Mouse (Mus musculus): ENCODE data around the gene Jund.

The Jund gene

DNA sequence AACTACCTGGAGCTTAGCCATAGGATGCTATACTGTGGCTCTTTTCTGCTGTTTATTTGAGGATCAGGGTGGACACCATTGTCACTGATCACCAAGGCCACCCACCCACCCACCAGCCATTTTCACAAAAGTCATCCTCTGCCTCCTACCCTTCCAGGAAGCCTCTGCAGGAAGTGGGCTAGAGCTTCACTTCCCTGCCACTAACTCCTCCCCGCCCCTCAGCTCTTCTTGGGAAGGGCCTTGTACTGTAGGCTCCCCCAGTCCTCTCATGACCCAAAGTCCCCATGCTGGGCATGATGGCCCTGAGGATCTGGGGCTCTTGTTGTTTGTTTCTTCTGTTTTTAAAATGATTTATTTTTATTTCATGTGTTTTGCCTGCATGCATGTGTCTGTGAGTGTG, 23.4 kb upstream of the Jund start:
- DNase-seq: peak; percentile 53 to 73

GRCm38 (mm10) chr8:70677451-70678080, 21.2 kb upstream of the Jund start:
- DNase-seq: no peak

- DNase-seq: no peak
These were observed 20.1 kb upstream of the Jund start for GRCm38 (mm10) chr8:70678679-70679078.

DNA sequence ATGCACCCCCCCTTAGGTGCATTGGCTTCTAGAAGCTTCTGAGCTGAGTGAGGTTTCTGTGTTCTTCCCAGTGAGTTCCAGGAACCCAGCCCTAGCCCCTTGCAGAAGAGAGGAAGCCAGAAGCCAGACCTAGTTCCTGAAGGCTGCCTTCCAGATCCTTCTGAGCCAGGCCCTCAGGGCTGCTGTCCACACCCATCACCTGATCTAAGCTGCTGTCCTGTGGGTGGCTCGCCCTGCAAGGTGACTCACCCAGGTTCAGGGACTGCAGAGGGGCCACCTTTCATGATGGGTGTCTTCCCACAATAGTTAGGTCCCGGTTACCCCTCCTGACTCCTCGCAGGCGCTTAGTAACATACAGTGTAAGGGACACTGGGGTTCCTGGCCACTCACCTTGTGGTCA, 19.3 kb upstream of the Jund start:
- DNase-seq: no peak

DNA sequence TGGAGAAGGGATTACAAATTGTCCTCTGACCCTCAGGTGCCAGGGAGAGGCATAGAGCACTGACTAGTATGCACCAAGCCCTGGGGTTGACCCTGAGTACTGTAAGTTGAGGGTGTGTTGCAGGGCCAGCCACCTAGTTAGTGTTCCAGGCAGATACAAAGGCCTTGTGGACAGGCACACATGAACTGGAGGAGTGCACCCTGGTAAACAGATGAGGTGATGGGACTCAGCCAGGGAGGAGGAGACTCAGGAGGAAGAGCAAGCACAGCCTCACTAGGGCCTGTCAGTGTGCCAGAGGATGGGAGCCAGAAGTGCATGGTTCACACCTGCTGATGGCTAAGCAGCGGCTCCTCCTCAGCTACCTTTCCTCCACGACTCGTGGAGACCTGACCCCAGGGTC, 18.7 kb upstream of the Jund start:
- no peak for DNase-seq

DNA sequence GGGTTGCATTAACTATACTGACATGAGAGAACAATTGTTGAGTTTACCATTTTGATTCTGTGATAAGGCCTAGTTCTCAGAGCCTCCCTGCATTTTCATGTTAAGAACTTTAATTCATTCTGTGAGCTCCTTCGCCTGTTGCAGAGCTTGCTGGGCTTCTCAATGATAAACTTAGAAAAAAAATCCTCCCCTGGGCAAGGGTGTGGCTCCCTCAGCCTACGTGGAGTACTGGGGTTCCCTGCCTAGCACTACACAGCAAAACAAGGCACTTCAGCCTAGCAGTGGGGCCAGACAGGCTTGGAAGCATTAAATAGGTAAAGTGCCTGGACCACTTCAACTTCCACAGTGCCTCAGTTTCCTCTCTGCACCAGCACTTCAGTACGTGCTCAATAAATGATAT, 17.3 kb upstream of the Jund start:
- DNase-seq: no peak

GRCm38 (mm10) chr8:70682193-70682592, 16.6 kb upstream of the Jund start:
- DNase-seq: no peak

- DNase-seq: no peak
These were observed 16.1 kb upstream of the Jund start for GRCm38 (mm10) chr8:70682692-70683091.

DNA sequence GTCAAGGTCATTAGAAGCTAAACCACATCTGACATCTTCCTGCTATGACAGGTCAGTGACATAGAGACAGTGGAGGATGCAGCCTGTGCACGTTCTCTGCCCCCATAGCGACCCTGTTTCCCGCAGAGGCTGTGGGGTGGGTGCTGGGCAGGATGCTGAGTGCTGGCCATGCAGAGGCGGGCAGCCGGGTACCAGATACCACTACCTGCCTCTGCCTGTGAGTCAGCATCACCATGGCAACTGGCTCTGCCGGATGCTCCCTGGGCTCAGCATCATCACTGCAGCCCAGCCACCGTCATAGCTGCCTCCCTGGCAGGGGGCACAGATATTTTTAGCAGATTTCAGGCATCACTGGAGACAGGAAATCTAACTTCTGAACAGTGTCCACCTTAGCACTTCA, 14.5 kb upstream of the Jund start:
- no peak for DNase-seq

GRCm38 (mm10) chr8:70687576-70687975, 11.2 kb upstream of the Jund start:
- no peak for DNase-seq

DNA sequence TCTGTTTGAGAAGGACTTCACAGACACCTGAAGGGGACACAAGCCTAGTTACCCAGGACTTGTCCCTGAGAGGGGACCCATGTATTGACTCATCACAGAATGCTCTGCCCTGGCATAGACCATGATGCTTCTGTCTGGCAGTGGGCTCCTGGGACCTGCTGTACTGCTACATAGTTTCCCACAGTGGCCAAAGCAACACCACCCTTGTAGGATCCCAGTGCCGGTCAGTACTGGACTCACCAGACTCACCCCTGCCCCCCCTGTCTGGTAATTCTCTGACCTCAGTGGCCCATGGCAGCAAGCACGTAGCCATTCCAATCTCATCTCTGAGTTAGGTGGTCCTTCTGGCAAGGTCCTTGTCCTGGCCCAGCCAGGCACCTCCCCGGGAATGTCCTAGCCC, 10.6 kb upstream of the Jund start:
- no peak for DNase-seq

GRCm38 (mm10) chr8:70689892-70690390, 8.8 kb upstream of the Jund start:
- no peak for DNase-seq

GRCm38 (mm10) chr8:70691230-70691629, 7.5 kb upstream of the Jund start:
- DNase-seq: no peak

GRCm38 (mm10) chr8:70691727-70692231, 7.0 kb upstream of the Jund start:
- DNase-seq: no peak

DNA sequence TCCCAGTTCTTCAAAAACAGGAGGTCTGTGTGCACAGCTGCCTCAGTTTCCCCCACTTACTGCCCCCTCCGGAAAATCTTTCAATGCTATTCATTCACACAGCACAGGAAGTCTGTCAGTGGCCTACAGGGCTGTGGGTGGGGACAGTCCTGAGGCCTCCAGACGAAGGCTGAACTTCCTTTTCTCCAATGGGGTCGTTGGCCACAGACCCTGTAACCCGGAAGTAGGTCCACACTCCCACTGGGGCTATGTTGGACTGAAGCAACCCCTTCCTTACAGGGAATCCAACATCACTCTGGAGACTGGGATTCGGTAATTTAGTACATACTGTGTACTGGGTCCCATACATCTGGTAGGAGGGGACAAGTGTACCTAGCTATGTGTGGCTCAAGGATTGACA, 5.1 kb upstream of the Jund start:
- DNase-seq: no peak

GRCm38 (mm10) chr8:70695318-70696018, 3.3 kb upstream of the Jund start:
- DNase-seq: peak; percentile 79 to 84

DNA sequence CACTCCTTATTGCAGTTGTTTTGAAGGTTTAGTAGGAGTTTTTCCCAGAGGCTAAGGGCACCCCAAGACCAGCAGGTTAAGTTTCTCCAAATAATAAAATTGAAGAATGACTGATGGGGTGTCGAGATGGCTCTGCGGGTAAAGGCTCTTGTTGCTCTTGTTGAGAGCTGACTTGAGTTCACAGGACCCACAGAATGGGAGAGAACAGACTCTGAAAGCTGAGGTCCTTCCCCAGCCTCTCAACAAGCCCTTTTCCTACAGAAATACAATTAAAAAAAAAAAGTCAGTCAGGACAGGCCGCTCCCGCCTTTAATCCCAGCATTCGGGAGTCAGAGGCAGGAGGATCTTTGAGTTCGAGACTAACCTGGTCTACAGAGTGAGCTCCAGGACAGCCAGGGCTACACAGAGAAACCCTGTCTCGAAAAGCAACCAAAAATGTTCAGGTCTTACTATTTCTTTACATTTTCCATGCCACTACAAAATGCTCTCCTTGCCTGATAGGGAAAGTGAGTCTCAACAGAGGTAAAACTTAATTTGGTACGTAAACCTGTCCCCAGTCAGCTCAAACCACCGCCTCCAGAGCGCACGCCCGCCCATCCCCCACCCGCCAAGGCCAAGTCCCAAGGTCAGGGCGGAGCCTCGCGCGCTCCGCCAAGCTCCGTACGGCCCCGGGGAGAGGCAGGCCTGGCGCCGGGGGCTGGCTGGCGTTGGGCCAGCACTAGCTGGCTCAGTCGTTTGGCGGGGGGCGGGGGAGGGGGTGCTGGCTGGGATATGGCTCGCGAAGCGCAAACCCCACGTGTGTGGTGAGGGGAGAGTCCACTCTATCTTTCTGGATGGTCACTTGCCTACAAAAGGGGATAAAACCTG, 2.5 kb upstream of the Jund start:
- peak; percentile 58 to 72 for DNase-seq

DNA sequence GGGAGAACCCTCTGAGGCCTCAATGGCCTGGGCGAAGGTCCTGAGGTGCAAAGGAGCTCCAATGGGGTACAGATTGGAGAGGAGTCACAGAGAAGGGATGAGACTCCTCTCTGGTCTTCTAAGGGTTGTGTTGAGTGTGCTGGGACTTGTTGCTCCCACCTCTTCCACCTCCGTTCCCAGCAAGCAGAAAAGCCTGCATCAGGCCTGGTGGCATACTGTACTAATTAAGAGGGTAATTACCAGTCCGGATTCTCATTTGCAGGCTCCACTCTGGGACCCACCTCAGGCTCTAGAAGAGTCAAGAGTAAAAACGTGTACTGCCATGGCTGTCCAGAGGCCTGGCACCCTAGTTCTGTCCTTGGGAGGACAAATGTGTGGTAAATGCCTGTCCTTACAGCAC, 1.8 kb upstream of the Jund start:
- no peak for DNase-seq

DNA sequence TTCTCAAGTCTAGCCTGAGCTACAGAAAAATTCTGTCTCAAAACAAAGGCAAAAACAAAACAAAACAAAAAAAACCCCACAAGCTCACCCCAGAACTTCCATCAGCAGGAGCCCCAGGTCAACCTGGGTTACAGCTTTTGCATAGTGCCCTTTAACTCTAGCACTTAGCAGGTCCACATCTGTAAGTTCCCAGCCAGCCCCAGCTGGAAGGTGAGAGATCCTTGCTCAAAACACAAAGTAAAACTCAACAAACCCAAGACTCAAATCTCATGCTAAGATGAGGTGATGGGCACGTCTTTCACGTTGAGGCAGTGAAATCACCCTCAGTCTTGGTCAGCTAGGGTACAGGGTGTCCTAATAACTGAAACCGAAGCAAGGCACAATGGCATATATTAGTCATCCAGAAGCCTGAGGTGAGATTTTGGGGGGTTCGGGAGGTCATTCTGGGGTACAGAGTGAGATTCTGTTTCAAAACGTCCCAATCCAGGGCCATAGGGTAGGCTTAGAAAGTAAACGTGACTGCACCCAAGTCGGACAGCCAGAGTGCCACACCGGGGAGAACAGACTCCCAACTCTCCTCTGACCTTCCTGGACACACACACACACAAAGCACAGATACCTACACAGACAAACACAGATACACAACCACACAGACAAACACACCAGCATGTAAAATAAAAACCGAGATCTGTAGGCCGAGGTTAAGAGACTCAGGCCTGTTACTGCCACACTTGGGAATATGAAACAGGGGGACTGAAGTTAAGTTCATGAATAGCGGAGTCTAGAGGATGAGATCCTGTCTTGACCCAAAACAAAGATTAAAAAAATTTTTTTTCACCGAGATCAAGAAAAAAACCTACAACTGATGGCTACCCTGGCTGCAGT, 1.1 kb upstream of the Jund start:
- DNase-seq: no peak

- peak; percentile 58 to 73 for DNase-seq
These were observed 526 bp downstream of the Jund start for GRCm38 (mm10) chr8:70699116-70699833.

DNA sequence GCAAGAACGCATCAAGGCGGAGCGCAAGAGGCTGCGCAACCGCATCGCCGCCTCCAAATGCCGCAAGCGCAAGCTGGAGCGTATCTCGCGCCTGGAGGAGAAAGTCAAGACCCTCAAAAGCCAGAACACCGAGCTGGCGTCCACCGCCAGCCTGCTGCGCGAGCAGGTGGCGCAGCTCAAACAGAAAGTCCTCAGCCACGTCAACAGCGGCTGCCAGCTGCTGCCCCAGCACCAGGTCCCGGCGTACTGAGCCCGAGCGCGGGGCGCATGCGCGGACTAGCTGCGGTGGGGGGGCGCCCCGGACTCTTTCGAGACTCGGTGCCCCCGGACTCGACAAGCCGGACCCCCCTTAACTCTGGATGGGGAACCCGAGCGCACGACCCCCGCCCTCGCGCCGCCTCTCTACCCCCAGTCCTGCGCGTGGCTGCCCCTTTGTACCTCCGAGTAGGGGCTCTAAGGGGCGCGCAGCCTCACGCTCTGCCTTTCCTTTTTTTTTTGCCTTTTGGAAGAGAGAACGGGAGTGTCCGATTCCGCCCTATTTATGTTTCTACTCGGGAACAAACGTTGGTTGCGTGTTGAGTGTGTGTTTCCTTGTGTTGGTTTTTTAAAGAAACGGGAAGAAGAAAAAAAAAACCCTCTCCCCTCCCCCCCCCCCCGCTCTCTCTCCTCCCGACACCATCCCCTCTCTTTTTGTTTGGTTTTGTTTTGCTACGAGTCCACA, 1.2 kb downstream of the Jund start:
- DNase-seq: peak; percentile 86 to 87

Measured in thymus, adult 18-20 months (tissue).